Mouse (Mus musculus) lung, embryonic 15.5 days (tissue): ENCODE data around the gene Tbccd1. TPM values are rescaled to one million over a fixed set of nuclear protein-coding genes. Genes with fewer than 3 reads are reported as not detected.

Experiments used
- ATAC-seq: fragments of 200-750 bp; cut with Nextera tagmentation; 2 replicates; pipeline ENCODE4 v1.8.0; 2017; ENCODE audit warnings: moderate number of reproducible peaks, borderline replicate concordance; ENCODE audit not compliant: low FRiP score, low TSS enrichment; ENCODE audit errors: extremely low read depth
- H3K27ac ChIP-seq: fragments of 300-500 bp; sonication (generic); 2 replicates; pipeline ENCODE4 v1.5.1; 2015; ENCODE audit warnings: moderate library complexity, mild to moderate bottlenecking, inconsistent platforms
- H3K27me3 ChIP-seq: fragments of 300-500 bp; sonication (generic); 2 replicates; pipeline ENCODE4 v1.6.1; 2015; ENCODE audit warnings: inconsistent platforms
- H3K36me3 ChIP-seq: fragments of 300-500 bp; sonication (generic); 2 replicates; pipeline ENCODE4 v1.6.1; 2015; ENCODE audit warnings: inconsistent platforms
- H3K4me1 ChIP-seq: fragments of 300-500 bp; sonication (generic); 2 replicates; pipeline ENCODE4 v1.6.1; 2015; ENCODE audit warnings: inconsistent platforms
- H3K4me2 ChIP-seq: fragments of 300-500 bp; sonication (generic); 2 replicates; pipeline ENCODE4 v1.6.1; 2015; ENCODE audit warnings: inconsistent platforms, mild to moderate bottlenecking, moderate library complexity
- H3K4me3 ChIP-seq: fragments of 300-500 bp; sonication (generic); 2 replicates; pipeline ENCODE4 v1.5.1; 2015; ENCODE audit warnings: mild to moderate bottlenecking, inconsistent platforms
- H3K9ac ChIP-seq: fragments of 300-500 bp; sonication (generic); 2 replicates; pipeline ENCODE4 v1.6.1; 2015; ENCODE audit warnings: inconsistent platforms
- H3K9me3 ChIP-seq: fragments of 300-500 bp; sonication (generic); 2 replicates; pipeline ENCODE4 v1.6.1; 2016; ENCODE audit warnings: inconsistent platforms
- WGBS: fragments of 180-500 bp; shearing (Covaris S2); methylation state at CpG from one replicate; pipeline ENCODE4 v1.1.7; 2015; 5-methylcytosine and 5-hydroxymethylcytosine counted together
- polyA plus RNA-seq: library from polyadenylated mRNA; unstranded; fragments of >200 nt; fragmentation: Nextera tagmentation; extraction: Ambion mirVana; gene quantifications from 2 replicates; pipeline ENCODE4 v1.2.1, GENCODE M21; 2015

Gene Tbccd1
- polyA plus RNA-seq, 1 experiment from 2014 or later: 26.9 TPM

DNA sequence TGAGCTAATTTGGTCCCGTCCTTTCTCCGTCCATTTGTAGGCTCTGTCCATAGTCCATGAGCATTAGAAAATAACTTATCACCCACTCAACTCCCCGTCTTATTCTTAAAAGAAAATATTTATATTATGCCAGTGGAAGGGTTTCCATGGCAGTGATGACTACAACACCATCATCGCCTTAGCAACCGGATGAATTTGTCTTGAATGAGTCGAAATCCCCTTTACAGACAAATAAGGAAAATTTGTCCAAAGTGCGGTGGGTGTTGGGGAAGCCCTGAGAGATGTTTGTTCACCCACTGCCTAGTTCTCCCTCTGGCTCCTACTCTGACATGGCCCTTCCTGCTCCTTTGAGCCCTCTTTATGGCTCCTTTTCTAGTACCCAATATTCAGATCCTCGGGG is 88.8 kb downstream of the Tbccd1 start:
- Histone ChIP-seq H3K9ac (no peak overlapping the region), H3K27me3 (no peaks in the 10 kb centered on the region), H3K9me3 (no peaks in the 10 kb centered on the region), H3K4me1 (no peaks in the 10 kb centered on the region), H3K36me3 (no peaks in the 10 kb centered on the region), H3K4me2 (no peak overlapping the region), H3K4me3 (no peak overlapping the region), H3K27ac (no peak overlapping the region)
- WGBS: 52% methylated on average over 8 of the region's 8 CpGs
- no peak for ATAC-seq

GRCm38 (mm10) chr16:22767405-22767804 is 90.1 kb downstream of the Tbccd1 start:
- Histone ChIP-seq H3K4me2 (no peak overlapping the region), H3K27ac (no peak overlapping the region), H3K4me1 (no peaks in the 10 kb centered on the region), H3K36me3 (no peaks in the 10 kb centered on the region), H3K27me3 (no peaks in the 10 kb centered on the region), H3K4me3 (no peak overlapping the region), H3K9me3 (no peaks in the 10 kb centered on the region), H3K9ac (no peak overlapping the region)
- ATAC-seq: no peak
- WGBS: 81% methylated on average over 3 of the region's 3 CpGs

- H3K4me3 ChIP-seq: no peak overlapping the region
- no peaks in the 10 kb centered on the region for H3K9me3 ChIP-seq
- no peaks in the 10 kb centered on the region for H3K27me3 ChIP-seq
- no peak overlapping the region for H3K4me2 ChIP-seq
- no peak overlapping the region for H3K27ac ChIP-seq
- 70% methylated on average over 16 of the region's 16 CpGs for WGBS
- H3K9ac ChIP-seq: no peak overlapping the region
- no peaks in the 10 kb centered on the region for H3K4me1 ChIP-seq
- no peaks in the 10 kb centered on the region for H3K36me3 ChIP-seq
- ATAC-seq: no peak
Measured at GRCm38 (mm10) chr16:22766738-22767211, 90.7 kb downstream of the Tbccd1 start.

GRCm38 (mm10) chr16:22765531-22765930 is 91.9 kb downstream of the Tbccd1 start:
- Histone ChIP-seq H3K27ac (no peak overlapping the region), H3K27me3 (no peaks in the 10 kb centered on the region), H3K9ac (no peak overlapping the region), H3K4me2 (no peak overlapping the region), H3K36me3 (no peaks in the 10 kb centered on the region), H3K4me3 (no peak overlapping the region), H3K4me1 (no peaks in the 10 kb centered on the region), H3K9me3 (no peaks in the 10 kb centered on the region)
- no peak for ATAC-seq
- WGBS: 74% methylated on average over 7 of the region's 7 CpGs

Other genes starting within 250 kb of the Tbccd1 start
- gene Dgkg, start 200.4 kb downstream of the Tbccd1 start, polyA plus RNA-seq: 0.79 and 1.1 TPM in 2 replicates
- not detected in 2 replicates for gene Crygs, start 46.1 kb downstream of the Tbccd1 start, polyA plus RNA-seq
- gene Dnajb11, start 176 bp upstream of the Tbccd1 start, polyA plus RNA-seq: 109 and 111 TPM in 2 replicates
- 2.9 and 11.2 TPM in 2 replicates for gene Ahsg, start 33.6 kb upstream of the Tbccd1 start, polyA plus RNA-seq
- 0.15 TPM in 1 of 2 replicates, not detected in the other for gene Fetub, start 60.7 kb upstream of the Tbccd1 start, polyA plus RNA-seq
- not detected in 2 replicates for gene Hrg, start 93.4 kb upstream of the Tbccd1 start, polyA plus RNA-seq
- 0.16 and 0.31 TPM in 2 replicates for gene Kng2, start 171.8 kb upstream of the Tbccd1 start, polyA plus RNA-seq
- gene Kng1, start 200.2 kb upstream of the Tbccd1 start, polyA plus RNA-seq: 0.59 and 4.1 TPM in 2 replicates
- 202 and 203 TPM in 2 replicates for gene Eif4a2, start 249.8 kb upstream of the Tbccd1 start, polyA plus RNA-seq